Mouse (Mus musculus) stomach, postnatal 0 days (tissue): Measurements from ENCODE around the gene 4930470P17Rik.

Experiments
- CTCF ChIP-seq: IDR thresholded peaks from 2 replicates; pipeline ENCODE4 v1.5.1; 2016; ENCODE audit warnings: antibody characterized with exemption, low read depth, mild to moderate bottlenecking, moderate library complexity
- EP300 ChIP-seq: optimal IDR thresholded peaks from 2 replicates; pipeline ENCODE3; 2016; ENCODE audit warnings: antibody characterized with exemption

- TF ChIP-seq CTCF (no peak), EP300 (no peak)
Measured at GRCm38 (mm10) chr2:170534116-170534802, 67.6 kb downstream of the 4930470P17Rik start.
